Mouse (Mus musculus): Measurements from ENCODE around the gene Spag9. TPM values are rescaled to one million over a fixed set of nuclear protein-coding genes. Genes with fewer than 3 reads are reported as not detected.
"Not testable (repeated sequence)": the region's sequence is repeated elsewhere in the genome, so short reads cannot be mapped to it uniquely, and the experiment has no call there.

Gene Spag9
- polyA plus RNA-seq, 1 experiment from 2014 or later, result 10.0 TPM

DNA sequence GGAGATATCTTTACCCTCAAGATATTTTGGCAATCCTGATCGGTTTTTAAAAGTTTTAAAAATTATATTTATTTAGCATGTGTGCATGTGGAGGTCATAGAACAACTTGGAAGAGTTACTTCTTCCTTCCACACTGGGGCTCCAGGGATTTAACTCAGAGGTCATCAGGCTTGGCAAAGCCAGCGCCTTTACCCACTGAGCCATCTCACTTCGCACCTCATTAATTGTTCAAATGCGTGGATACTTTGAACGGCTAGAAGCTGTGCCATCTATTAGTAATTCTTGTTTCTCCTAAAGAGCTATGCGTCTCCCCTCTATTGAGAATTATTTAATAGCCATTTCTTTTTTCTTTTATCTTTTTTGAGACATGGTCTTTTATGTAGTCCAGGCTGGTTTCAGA lies 24.5 kb downstream of the Spag9 start:
- DNase-seq (no peak), ATAC-seq (ENCODE audit: low read depth) (no peak)
- H3K4me1 ChIP-seq (replicated peaks), result peaks cover 6% of the 10 kb centered on the region
- H3K27ac ChIP-seq, result no peak overlapping the region
- H3K36me3 ChIP-seq, result peaks cover 19% of the 10 kb centered on the region
- no peaks in the 10 kb centered on the region for H3K27me3 ChIP-seq
- no peak overlapping the region for H3K4me3 ChIP-seq (replicated peaks)
- H3K9ac ChIP-seq, result no peak overlapping the region
- H3K4me2 ChIP-seq, result no peak overlapping the region
- no peaks in the 10 kb centered on the region for H3K9me3 ChIP-seq (replicated peaks)
- 78% methylated on average over 6 of the region's 6 CpGs for WGBS (ENCODE audit: insufficient replicate concordance)

DNA sequence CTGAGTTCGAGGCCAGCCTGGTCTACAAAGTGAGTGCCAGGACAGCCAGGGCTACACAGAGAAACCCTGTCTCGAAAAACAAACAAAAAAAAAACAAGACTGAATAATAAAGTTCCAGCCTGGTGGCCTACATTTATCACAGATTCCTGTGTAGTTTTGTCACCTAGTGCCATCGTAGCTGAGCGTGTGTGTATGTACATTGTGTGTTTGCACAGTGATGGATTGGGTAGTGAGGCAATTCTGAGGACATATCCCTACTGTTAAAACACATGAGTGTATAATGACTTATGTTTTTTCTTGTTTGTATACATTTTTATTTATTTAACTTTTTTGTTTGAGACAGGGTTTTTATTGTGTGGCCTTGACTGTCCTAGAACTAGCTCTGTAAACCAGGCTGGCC lies 30.4 kb downstream of the Spag9 start:
- ATAC-seq (ENCODE audit: low read depth) (no peak), DNase-seq (no peak)
- peaks cover 12% of the 10 kb centered on the region for H3K4me1 ChIP-seq (replicated peaks)
- H3K9me3 ChIP-seq (replicated peaks), result no peaks in the 10 kb centered on the region
- no peaks in the 10 kb centered on the region for H3K27me3 ChIP-seq
- H3K9ac ChIP-seq, result no peak overlapping the region
- no peak overlapping the region for H3K4me2 ChIP-seq
- H3K4me3 ChIP-seq (replicated peaks), result no peak overlapping the region
- 81% methylated on average over 4 of the region's 4 CpGs for WGBS (ENCODE audit: insufficient replicate concordance)
- H3K27ac ChIP-seq, result no peak overlapping the region
- no peaks in the 10 kb centered on the region for H3K36me3 ChIP-seq

DNA sequence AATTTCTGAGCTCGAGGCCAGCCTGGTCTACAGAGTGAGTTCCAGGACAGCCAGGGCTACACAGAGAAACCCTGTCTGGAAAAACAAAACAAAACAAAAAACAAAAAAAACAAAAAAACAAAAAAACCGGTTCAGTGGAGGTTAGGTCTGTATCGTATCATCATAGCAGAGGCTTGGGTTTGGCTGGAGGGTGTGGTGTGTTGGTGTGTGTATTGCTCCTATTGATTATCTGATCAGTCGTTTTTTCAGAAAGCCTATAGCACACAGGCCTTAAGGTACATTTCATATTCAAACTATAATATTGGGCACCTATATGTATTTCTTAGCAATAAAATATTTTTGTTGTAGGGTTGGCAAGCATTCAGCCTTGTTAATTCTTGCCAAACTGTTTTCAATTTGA lies 36.2 kb downstream of the Spag9 start:
- DNase-seq (no peak), ATAC-seq (ENCODE audit: low read depth) (0 out of 2 replicates have a peak, but pooled peaks have one; percentile 55)
- Histone ChIP-seq H3K36me3 (no peaks in the 10 kb centered on the region), H3K9ac (no peak overlapping the region), H3K27ac (no peak overlapping the region), H3K4me2 (no peak overlapping the region), H3K27me3 (no peaks in the 10 kb centered on the region), H3K4me3 (replicated peaks) (no peak overlapping the region), H3K4me1 (replicated peaks) (peaks cover 20% of the 10 kb centered on the region), H3K9me3 (replicated peaks) (no peaks in the 10 kb centered on the region)
- WGBS (ENCODE audit: insufficient replicate concordance), result 50% methylated on average over 4 of the region's 4 CpGs

DNA sequence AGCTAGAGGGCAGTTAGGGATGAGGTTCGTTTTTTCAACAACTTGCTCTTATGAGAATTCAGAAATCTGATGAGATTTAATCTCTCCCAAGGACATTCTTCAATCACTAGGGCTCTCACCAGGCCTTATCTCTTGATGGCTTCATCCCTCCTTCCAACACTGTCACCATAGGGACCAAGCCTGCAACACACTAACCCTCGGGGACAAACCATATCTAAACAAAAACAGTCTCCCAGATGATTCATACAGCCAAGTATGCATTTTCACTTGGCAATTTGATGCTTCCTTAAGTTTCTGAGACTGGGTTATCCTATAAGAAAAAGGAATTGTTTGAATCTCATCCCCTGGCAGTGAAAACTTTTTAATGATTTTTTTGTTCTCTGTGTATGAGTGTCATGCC lies 37.1 kb downstream of the Spag9 start:
- Histone ChIP-seq H3K4me1 (replicated peaks) (peaks cover 20% of the 10 kb centered on the region), H3K9ac (no peak overlapping the region), H3K9me3 (replicated peaks) (no peaks in the 10 kb centered on the region), H3K4me3 (replicated peaks) (no peak overlapping the region), H3K27ac (no peak overlapping the region), H3K36me3 (no peaks in the 10 kb centered on the region), H3K4me2 (no peak overlapping the region), H3K27me3 (no peaks in the 10 kb centered on the region)
- DNase-seq (no peak), ATAC-seq (ENCODE audit: low read depth) (no peak)
- WGBS (ENCODE audit: insufficient replicate concordance), result 39% methylated on average over 2 of the region's 2 CpGs

DNA sequence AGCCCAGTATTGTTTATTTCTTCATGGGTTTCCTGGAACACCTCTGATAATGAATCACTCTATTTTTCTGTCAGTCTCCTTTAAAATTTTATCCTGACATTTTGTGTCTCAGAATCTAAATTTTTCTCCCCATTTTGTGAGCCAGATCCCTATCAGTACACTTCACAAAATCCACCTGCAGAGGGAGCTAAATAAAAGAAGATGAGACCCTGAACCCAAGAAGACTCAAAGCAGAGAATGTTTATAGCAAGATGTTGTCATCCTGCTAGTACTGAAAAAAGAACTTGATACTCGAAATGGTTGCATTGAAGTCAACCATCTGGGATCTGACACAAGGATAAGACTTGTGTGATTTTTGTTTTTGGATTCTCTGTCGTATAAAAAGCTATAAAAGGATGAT lies 40.1 kb downstream of the Spag9 start:
- ATAC-seq (ENCODE audit: low read depth), result no peak
- 49% methylated on average over 2 of the region's 2 CpGs for WGBS (ENCODE audit: insufficient replicate concordance)
- DNase-seq, result no peak

DNA sequence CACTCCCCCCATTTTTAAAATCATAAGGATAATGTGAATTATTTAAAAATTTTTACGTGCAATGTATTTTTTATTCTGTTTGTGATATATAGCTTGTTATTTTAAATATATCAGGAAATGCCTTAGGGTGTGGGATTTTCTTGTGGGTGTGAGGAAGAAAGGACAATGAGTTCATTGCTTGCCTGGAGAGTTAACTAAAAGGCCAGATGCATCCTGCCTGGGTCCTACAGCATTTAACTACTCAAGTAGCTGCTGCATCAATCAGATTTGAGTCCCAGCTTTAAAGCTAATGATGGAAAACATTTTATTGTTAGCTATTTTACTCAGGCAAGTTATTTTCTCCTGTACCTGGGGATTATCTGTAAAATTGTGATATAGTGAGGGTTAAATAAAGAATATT lies 45.6 kb downstream of the Spag9 start:
- DNase-seq, result no peak

More for the DNA sequence above, 40.1 kb downstream of the Spag9 start:
- no peak overlapping the region for H3K4me3 ChIP-seq (replicated peaks)
- no peak overlapping the region for H3K27ac ChIP-seq
- H3K4me1 ChIP-seq (replicated peaks), result peaks cover 9% of the 10 kb centered on the region
- H3K9me3 ChIP-seq (replicated peaks), result no peaks in the 10 kb centered on the region
- H3K9ac ChIP-seq, result no peak overlapping the region
- no peaks in the 10 kb centered on the region for H3K27me3 ChIP-seq
- no peak overlapping the region for H3K4me2 ChIP-seq
- H3K36me3 ChIP-seq, result no peaks in the 10 kb centered on the region

DNA sequence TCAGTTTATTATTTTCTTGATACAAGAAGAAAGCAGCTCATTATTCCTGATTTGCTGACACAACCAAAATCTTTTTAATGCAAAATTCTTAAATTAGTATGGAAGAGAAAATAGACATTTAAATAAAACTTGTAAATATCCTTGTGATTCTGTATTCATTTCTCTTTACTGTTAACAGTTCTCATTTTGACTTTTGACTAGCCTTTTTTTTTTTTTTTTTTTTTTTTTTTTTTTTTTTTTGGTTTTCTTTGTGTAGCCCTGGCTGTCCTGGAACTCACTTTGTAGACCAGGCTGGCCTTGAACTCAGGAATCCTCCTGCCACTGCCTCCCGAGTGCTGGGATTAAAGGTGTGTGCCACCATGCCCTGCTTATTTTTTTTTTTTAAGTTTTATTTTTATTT lies 46.4 kb downstream of the Spag9 start:
- not testable (repeated sequence) for ATAC-seq (ENCODE audit: low read depth); H3K27me3 ChIP-seq; H3K4me2 ChIP-seq; H3K9me3 ChIP-seq (replicated peaks); H3K4me1 ChIP-seq (replicated peaks); H3K36me3 ChIP-seq; H3K4me3 ChIP-seq (replicated peaks); H3K27ac ChIP-seq; DNase-seq; H3K9ac ChIP-seq
- 55% methylated on average over 1 of the region's 1 CpGs for WGBS (ENCODE audit: insufficient replicate concordance)

More for the DNA sequence above, 45.6 kb downstream of the Spag9 start:
- H3K9ac ChIP-seq, result no peak overlapping the region
- 81% methylated on average over 1 of the region's 1 CpGs for WGBS (ENCODE audit: insufficient replicate concordance)
- 0 out of 2 replicates have a peak, but pooled peaks cover 4% of the 10 kb centered on the region for H3K4me1 ChIP-seq (replicated peaks)
- H3K27me3 ChIP-seq, result no peaks in the 10 kb centered on the region
- H3K36me3 ChIP-seq, result no peaks in the 10 kb centered on the region
- no peak overlapping the region for H3K4me2 ChIP-seq
- H3K4me3 ChIP-seq (replicated peaks), result no peak overlapping the region
- no peaks in the 10 kb centered on the region for H3K9me3 ChIP-seq (replicated peaks)
- no peak overlapping the region for H3K27ac ChIP-seq
- no peak for ATAC-seq (ENCODE audit: low read depth)

DNA sequence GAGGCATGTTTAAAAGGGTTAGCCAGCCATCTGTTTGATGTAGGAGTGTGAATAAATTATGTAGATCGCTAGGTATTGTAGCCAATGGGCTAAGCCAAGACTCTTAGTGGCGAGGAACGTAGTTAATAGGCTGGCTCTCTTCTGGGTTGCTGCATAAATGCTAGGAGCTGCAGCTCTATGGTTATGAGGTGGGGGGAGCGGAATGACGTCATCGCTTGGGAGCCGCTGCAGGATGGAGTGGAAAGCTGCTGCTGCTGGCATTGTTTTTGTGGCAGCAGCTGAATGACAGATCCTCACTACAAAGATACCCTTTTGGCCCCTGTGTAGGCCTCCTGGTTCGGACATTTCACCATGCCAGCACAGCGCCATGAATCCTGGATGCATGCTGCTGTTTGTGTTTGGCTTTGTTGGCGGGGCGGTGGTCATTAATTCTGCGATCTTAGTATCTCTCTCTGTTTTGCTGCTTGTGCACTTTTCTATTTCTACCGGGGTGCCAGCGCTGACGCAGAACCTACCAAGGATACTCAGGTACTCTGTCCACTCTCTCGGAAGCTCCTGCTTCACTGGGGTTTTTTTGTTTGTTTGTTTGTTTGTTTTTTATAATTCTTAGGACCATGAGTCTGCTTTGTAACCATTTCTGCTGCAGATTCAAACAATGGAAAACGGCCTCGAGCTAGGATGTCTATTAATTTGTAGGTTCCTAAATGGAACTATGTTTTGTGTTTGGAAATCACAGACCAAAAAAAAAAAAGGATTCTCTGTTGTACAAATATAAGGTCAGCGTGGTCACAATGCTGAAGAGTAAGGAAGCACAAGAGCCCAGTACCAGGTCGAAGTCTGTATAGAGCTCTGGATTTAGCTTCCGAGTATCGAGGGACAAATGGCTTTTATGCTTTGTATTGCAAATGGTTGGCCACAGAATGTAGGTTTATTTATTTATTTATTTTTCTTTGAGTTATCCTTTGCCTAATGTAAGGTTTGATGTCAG lies 48.4 kb downstream of the Spag9 start:
- 48% methylated on average over 22 of the region's 22 CpGs for WGBS (ENCODE audit: insufficient replicate concordance)
- 0 out of 2 replicates have a peak, but pooled peaks cover 4% of the 10 kb centered on the region for H3K4me1 ChIP-seq (replicated peaks)
- ATAC-seq (ENCODE audit: low read depth) (peak; percentile 78), DNase-seq (peak; percentile 5)
- H3K9me3 ChIP-seq (replicated peaks), result no peaks in the 10 kb centered on the region
- H3K27ac ChIP-seq, result no peak overlapping the region
- peaks cover 10% of the 10 kb centered on the region for H3K36me3 ChIP-seq
- H3K4me2 ChIP-seq, result peak overlapping the region; percentile 48
- H3K27me3 ChIP-seq, result no peaks in the 10 kb centered on the region
- peak overlapping the region; percentile 12; the same call in 1 of the 2 replicates for H3K9ac ChIP-seq
- H3K4me3 ChIP-seq (replicated peaks), result peak overlapping the region; percentile 34

DNA sequence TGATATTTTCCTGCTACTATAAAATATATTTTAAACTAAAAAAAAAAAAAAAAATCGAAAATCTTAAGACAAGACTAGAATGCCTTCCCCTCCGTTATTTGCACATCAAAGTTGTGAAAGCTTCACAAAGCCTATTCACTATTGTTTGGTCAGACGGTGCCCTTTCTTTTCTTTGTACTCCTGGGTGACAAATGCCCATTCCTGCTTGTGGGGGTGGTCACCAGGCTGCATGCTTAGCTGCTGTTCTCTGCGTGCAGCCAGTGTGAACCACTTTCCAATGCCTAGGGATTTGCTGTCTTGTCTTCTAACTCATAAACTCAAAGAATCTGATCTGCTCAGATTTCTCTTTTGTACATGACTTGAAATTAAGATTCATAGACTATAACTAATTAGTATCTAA lies 49.1 kb downstream of the Spag9 start:
- no peak overlapping the region for H3K27ac ChIP-seq

DNA sequence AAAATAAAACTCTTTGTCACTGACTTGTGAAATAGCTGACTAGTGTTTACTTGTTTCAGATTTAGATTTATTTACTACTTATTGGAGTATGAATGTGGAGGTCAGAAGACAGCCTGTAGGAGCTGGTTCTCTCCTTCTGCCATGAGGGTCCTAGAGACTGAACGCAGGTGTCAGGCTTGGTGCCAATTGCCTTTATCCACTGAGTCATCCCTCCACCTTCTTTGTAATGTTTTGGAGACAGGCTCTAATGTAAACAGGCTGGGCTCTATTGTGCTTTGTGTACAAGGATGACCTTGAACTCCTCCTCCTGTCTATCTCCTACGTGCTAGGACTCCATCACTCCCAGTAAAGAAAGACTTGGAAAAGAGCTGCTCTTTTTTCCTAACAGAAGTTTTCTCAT lies 51.4 kb downstream of the Spag9 start:
- H3K4me1 ChIP-seq (replicated peaks), result 0 out of 2 replicates have a peak, but pooled peaks cover 4% of the 10 kb centered on the region
- no peaks in the 10 kb centered on the region for H3K9me3 ChIP-seq (replicated peaks)
- DNase-seq (no peak), ATAC-seq (ENCODE audit: low read depth) (no peak)
- WGBS (ENCODE audit: insufficient replicate concordance), result 82% methylated on average over 2 of the region's 2 CpGs
- H3K27me3 ChIP-seq, result no peaks in the 10 kb centered on the region
- H3K4me2 ChIP-seq, result no peak overlapping the region
- no peak overlapping the region for H3K9ac ChIP-seq
- no peak overlapping the region for H3K4me3 ChIP-seq (replicated peaks)
- no peak overlapping the region for H3K27ac ChIP-seq
- peaks cover 15% of the 10 kb centered on the region for H3K36me3 ChIP-seq

More for the DNA sequence above, 49.1 kb downstream of the Spag9 start:
- Histone ChIP-seq H3K9me3 (replicated peaks) (no peaks in the 10 kb centered on the region), H3K27me3 (no peaks in the 10 kb centered on the region), H3K4me2 (no peak overlapping the region), H3K4me3 (replicated peaks) (no peak overlapping the region), H3K9ac (no peak overlapping the region), H3K36me3 (peaks cover 15% of the 10 kb centered on the region), H3K4me1 (replicated peaks) (0 out of 2 replicates have a peak, but pooled peaks cover 4% of the 10 kb centered on the region)
- WGBS (ENCODE audit: insufficient replicate concordance), result 50% methylated on average over 4 of the region's 4 CpGs
- ATAC-seq (ENCODE audit: low read depth), result no peak
- no peak for DNase-seq

DNA sequence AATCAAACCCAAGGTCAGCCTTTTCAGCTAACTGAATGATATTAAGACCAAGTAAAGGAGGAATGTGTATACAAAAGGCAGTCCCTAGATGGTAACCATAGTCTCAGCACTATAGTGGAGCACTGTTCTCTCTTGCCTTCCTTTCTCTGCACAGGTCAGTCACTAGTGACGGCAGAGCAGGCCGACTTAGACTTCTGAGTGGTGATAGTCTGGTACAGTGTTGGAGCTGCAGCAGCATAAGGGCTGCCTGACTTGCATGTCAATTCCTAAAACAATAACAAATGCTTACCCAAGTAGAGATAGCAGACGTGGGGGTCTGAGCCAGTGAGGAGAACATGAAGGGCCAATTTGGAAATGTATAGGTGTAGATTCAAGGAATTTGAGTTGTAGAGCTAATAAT lies 58.3 kb downstream of the Spag9 start:
- no peak overlapping the region for H3K27ac ChIP-seq

More for the DNA sequence above, 58.3 kb downstream of the Spag9 start:
- H3K4me3 ChIP-seq (replicated peaks), result no peak overlapping the region
- no peak for ATAC-seq (ENCODE audit: low read depth)
- H3K4me1 ChIP-seq (replicated peaks), result peaks cover 3% of the 10 kb centered on the region; the same call in 1 of the 2 replicates
- H3K4me2 ChIP-seq, result no peak overlapping the region
- no peaks in the 10 kb centered on the region for H3K27me3 ChIP-seq
- WGBS (ENCODE audit: insufficient replicate concordance), result 69% methylated on average over 3 of the region's 3 CpGs
- peaks cover 7% of the 10 kb centered on the region; the same call in 1 of the 2 replicates for H3K36me3 ChIP-seq
- DNase-seq, result no peak
- no peaks in the 10 kb centered on the region for H3K9me3 ChIP-seq (replicated peaks)
- H3K9ac ChIP-seq, result no peak overlapping the region

All from liver, embryonic 13.5 days (tissue).